ENCODE assay signal across 32 mouse cellular contexts in genomic region chr10:30754082-30754481, GRCm38 (mm10). TPM values are rescaled to one million over a fixed set of nuclear protein-coding genes. Genes with fewer than 3 reads are reported as not detected.
DNase-seq lines count a peak whose midpoint lies in the region; ATAC-seq lines count a peak whose summit lies in the region.
"Had no signal": no experiment of that assay in that cellular context is flagged by ENCODE, and none has a peak within 500 bp of the region (broad histone marks: within the 10 kb centered on the region; RNA-seq: fewer than 3 reads in every experiment).

No protein-coding gene starts in this region.

- H3K4me1 ChIP-seq in midbrain, embryonic 11.5 days (ENCODE audit: control insufficient read depth, insufficient read depth, low read length): no peaks in the 10 kb centered on the region
- H3K4me1 ChIP-seq in midbrain, embryonic 16.5 days (ENCODE audit: control insufficient read depth, insufficient read depth, low read length): no peaks in the 10 kb centered on the region
- H3K4me1 ChIP-seq in heart, embryonic 11.5 days (ENCODE audit: control insufficient read depth, insufficient read depth, low read length): peaks cover 6% of the 10 kb centered on the region; the same call in 1 of the 2 replicates
- H3K4me1 ChIP-seq: embryonic facial prominence, embryonic 10.5 days; embryonic facial prominence, embryonic 15.5 days; forebrain, embryonic 12.5 days; hindbrain, embryonic 13.5 days; limb, embryonic 12.5 days had no signal

- H3K27ac ChIP-seq in midbrain, embryonic 11.5 days (ENCODE audit: low read depth, low read length): no peak overlapping the region
- H3K27ac ChIP-seq in midbrain, embryonic 16.5 days (ENCODE audit: low read length): no peak overlapping the region
- no peak overlapping the region for H3K27ac ChIP-seq in heart, embryonic 11.5 days (ENCODE audit: low read depth, low read length)
- H3K27ac ChIP-seq: embryonic facial prominence, embryonic 10.5 days; embryonic facial prominence, embryonic 15.5 days; forebrain, embryonic 12.5 days; hindbrain, embryonic 13.5 days; left cerebral cortex, adult 2 months; limb, embryonic 12.5 days had no signal

- no peak for ATAC-seq in midbrain, embryonic 11.5 days (ENCODE audit: low FRiP score)
- ATAC-seq in midbrain, embryonic 16.5 days: no peak
- ATAC-seq in heart, embryonic 11.5 days (replicated peaks; ENCODE audit: insufficient number of reproducible peaks, low FRiP score, low TSS enrichment): no peak
- ATAC-seq: activated CD4-positive, CD25-positive, alpha-beta regulatory T cell, adult 4 months; CD4-positive, CD25-positive, alpha-beta regulatory T cell, adult 4 months; forebrain, postnatal 0 days; intestine, postnatal 0 days; lung, postnatal 0 days had no signal

- H3K4me3 ChIP-seq in midbrain, embryonic 11.5 days (ENCODE audit: low read depth, low read length): no peak overlapping the region
- H3K4me3 ChIP-seq in midbrain, embryonic 16.5 days (ENCODE audit: low read depth, low read length): no peak overlapping the region
- no peak overlapping the region for H3K4me3 ChIP-seq in heart, embryonic 11.5 days (ENCODE audit: low read depth, low read length)
- H3K4me3 ChIP-seq: embryonic facial prominence, embryonic 10.5 days; embryonic facial prominence, embryonic 15.5 days; forebrain, embryonic 12.5 days; hindbrain, embryonic 13.5 days; left cerebral cortex, adult 2 months; limb, embryonic 12.5 days had no signal

- no peaks in the 10 kb centered on the region for H3K36me3 ChIP-seq in midbrain, embryonic 11.5 days (ENCODE audit: control insufficient read depth, insufficient read depth, low read length)
- H3K36me3 ChIP-seq in midbrain, embryonic 16.5 days (ENCODE audit: control insufficient read depth, insufficient read depth, low read length): peaks cover 2% of the 10 kb centered on the region; the same call in 1 of the 2 replicates
- H3K36me3 ChIP-seq in heart, embryonic 11.5 days (ENCODE audit: control insufficient read depth, insufficient read depth, low read length): no peaks in the 10 kb centered on the region
- H3K36me3 ChIP-seq: embryonic facial prominence, embryonic 10.5 days; embryonic facial prominence, embryonic 15.5 days; forebrain, embryonic 12.5 days; heart, embryonic 10.5 days; hindbrain, embryonic 13.5 days; limb, embryonic 12.5 days had no signal

- no peaks in the 10 kb centered on the region for H3K9me3 ChIP-seq in midbrain, embryonic 11.5 days (ENCODE audit: control insufficient read depth, low read length)
- H3K9me3 ChIP-seq in midbrain, embryonic 16.5 days (replicated peaks; ENCODE audit: control insufficient read depth, low read length, poor library complexity, severe bottlenecking): no peaks in the 10 kb centered on the region
- H3K9me3 ChIP-seq in heart, embryonic 11.5 days (replicated peaks; ENCODE audit: control insufficient read depth, low read length): 0 out of 2 replicates have a peak, but pooled peaks cover 2% of the 10 kb centered on the region
- H3K9me3 ChIP-seq: embryonic facial prominence, embryonic 10.5 days; embryonic facial prominence, embryonic 15.5 days; forebrain, embryonic 12.5 days; heart, embryonic 10.5 days; hindbrain, embryonic 13.5 days; limb, embryonic 12.5 days had no signal

- DNase-seq in layer of hippocampus, adult 9-10 months (ENCODE audit: low spot score): peak; percentile 12
- no peak for DNase-seq in layer of hippocampus, adult 8-10 months (ENCODE audit: low spot score in 2 of 2)
- peak; percentile 19 for DNase-seq in midbrain, embryonic 11.5 days (ENCODE audit: low spot score, missing footprints)
- peak; percentile 35 for DNase-seq in brain, adult 2 months (ENCODE audit: low read depth, low spot score)
- DNase-seq in spleen, postnatal 14 days (ENCODE audit: low spot score in 2 of 2): no peak
- DNase-seq: adrenal gland, adult 2 months; adrenal gland, postnatal 36 days; cerebellum, adult 8-10 months; cerebellum, postnatal 25 days; forebrain, postnatal 0 days; gastrocnemius, postnatal 14 days; heart, postnatal 36 days; kidney, adult 9 months; kidney, postnatal 14 days; lung, adult 18-20 months; midbrain, embryonic 14.5 days; retina, postnatal 1 day; right cerebral cortex, postnatal 14 days; thymus, postnatal 14 days had no signal

- H3K4me2 ChIP-seq in midbrain, embryonic 11.5 days: no peak overlapping the region
- H3K4me2 ChIP-seq in midbrain, embryonic 16.5 days (ENCODE audit: low read length): no peak overlapping the region
- no peak overlapping the region for H3K4me2 ChIP-seq in heart, embryonic 11.5 days
- H3K4me2 ChIP-seq: embryonic facial prominence, embryonic 15.5 days; forebrain, embryonic 12.5 days; hindbrain, embryonic 13.5 days; limb, embryonic 12.5 days had no signal

- H3K27me3 ChIP-seq in midbrain, embryonic 11.5 days (ENCODE audit: control insufficient read depth, insufficient read depth, low read length): no peaks in the 10 kb centered on the region
- no peaks in the 10 kb centered on the region for H3K27me3 ChIP-seq in midbrain, embryonic 16.5 days (ENCODE audit: control insufficient read depth, insufficient read depth, low read depth, low read length)
- H3K27me3 ChIP-seq in heart, embryonic 11.5 days (ENCODE audit: control insufficient read depth, insufficient read depth, low read length): no peaks in the 10 kb centered on the region
- H3K27me3 ChIP-seq: embryonic facial prominence, embryonic 15.5 days; forebrain, embryonic 12.5 days; hindbrain, embryonic 13.5 days; limb, embryonic 12.5 days had no signal

- no peak overlapping the region for H3K9ac ChIP-seq in midbrain, embryonic 11.5 days (ENCODE audit: low read length)
- no peak overlapping the region for H3K9ac ChIP-seq in midbrain, embryonic 16.5 days (ENCODE audit: low read depth, low read length)
- H3K9ac ChIP-seq in heart, embryonic 11.5 days (ENCODE audit: low read depth, low read length): no peak overlapping the region
- H3K9ac ChIP-seq: embryonic facial prominence, embryonic 15.5 days; forebrain, embryonic 12.5 days; forebrain, postnatal 0 days; hindbrain, embryonic 13.5 days; limb, embryonic 12.5 days had no signal

- WGBS in midbrain, embryonic 11.5 days: 83% methylated on average over 3 of the region's 3 CpGs
- whole genome bisulfite sequencing in midbrain, embryonic 16.5 days: 71% methylated on average over 3 of the region's 3 CpGs
- WGBS in heart, embryonic 11.5 days (ENCODE audit: insufficient replicate concordance): 83% methylated on average over 3 of the region's 3 CpGs

RNA-seq across cellular contexts. Expression of gene Ncoa7, which starts 49.0 kb away (rescaled TPM):
- total RNA-seq in layer of hippocampus, adult 8-10 months (2022): 100 to 1,000 TPM in 2 of 4 experiments, 10 to 100 TPM in 2; 75.7 to 112 (median 99.1) TPM
- polyA plus RNA-seq in midbrain, embryonic 11.5 days (2014; fragmentation: Nextera tagmentation; extraction: Ambion mirVana): 6.4 and 7.3 TPM in 2 replicates
- polyA plus RNA-seq in midbrain, embryonic 16.5 days (2015; fragmentation: Nextera tagmentation; extraction: Ambion mirVana): 24.6 and 25.4 TPM in 2 replicates
- polyA plus RNA-seq in heart, embryonic 11.5 days (2014; fragmentation: Nextera tagmentation; extraction: Ambion mirVana): 10.1 and 11.4 TPM in 2 replicates

Comparison
In these comparisons a context has a peak if more than half of its experiments do, and no peak if none do; other contexts are left out.
1. DNase-seq: peak in layer of hippocampus, adult 9-10 months (single experiment), midbrain, embryonic 11.5 days (single experiment) and brain, adult 2 months (single experiment); none in layer of hippocampus, adult 8-10 months (0 of 2) and spleen, postnatal 14 days (0 of 2).